Mouse (Mus musculus) midbrain, embryonic 14.5 days (tissue): Measurements from ENCODE around the gene Ctbp2. TPM values are rescaled to one million over a fixed set of nuclear protein-coding genes. Genes with fewer than 3 reads are reported as not detected.

Experiments
- ATAC-seq: fragments of 200-750 bp; cut with Nextera tagmentation; 2 replicates; pipeline ENCODE4 v1.8.0; 2017; ENCODE audit warnings: moderate number of reproducible peaks, moderate library complexity; ENCODE audit not compliant: low FRiP score, low TSS enrichment
- DNase-seq: peaks from one replicate; pipeline ENCODE4 v3.0.0-alpha.2; 2015
- H3K27ac ChIP-seq: fragments of 300-500 bp; sonication (generic); replicated peaks from 2 replicates; pipeline ENCODE4 v1.5.1; 2014; ENCODE audit warnings: mild to moderate bottlenecking, low read depth, low read length, moderate library complexity
- H3K27me3 ChIP-seq: fragments of 300-500 bp; sonication (generic); 2 replicates; pipeline ENCODE4 v1.6.1; 2014; ENCODE audit warnings: low read length, control low read depth, mixed read lengths; ENCODE audit not compliant: control insufficient read depth, insufficient read depth
- H3K36me3 ChIP-seq: fragments of 300-500 bp; sonication (generic); 2 replicates; pipeline ENCODE4 v1.6.1; 2014; ENCODE audit warnings: low read length, control low read depth; ENCODE audit not compliant: control insufficient read depth, insufficient read depth
- H3K4me1 ChIP-seq: fragments of 300-500 bp; sonication (generic); 2 replicates; pipeline ENCODE4 v1.6.1; 2014; ENCODE audit warnings: mild to moderate bottlenecking, antibody characterized with exemption, low read length, control low read depth; ENCODE audit not compliant: control insufficient read depth, insufficient read depth
- H3K4me2 ChIP-seq: fragments of 300-500 bp; sonication (generic); 2 replicates; pipeline ENCODE4 v1.6.1; 2014; ENCODE audit warnings: mild to moderate bottlenecking, low read length, moderate library complexity
- H3K4me3 ChIP-seq: fragments of 300-500 bp; sonication (generic); replicated peaks from 2 replicates; pipeline ENCODE4 v1.5.1; 2014; ENCODE audit warnings: low read depth, low read length
- H3K9ac ChIP-seq: fragments of 300-500 bp; sonication (generic); replicated peaks from 2 replicates; pipeline ENCODE4 v1.6.1; 2014; ENCODE audit warnings: mild to moderate bottlenecking, low read length, moderate library complexity
- H3K9me3 ChIP-seq: fragments of 300-500 bp; sonication (generic); 2 replicates; pipeline ENCODE4 v1.6.1; 2016; ENCODE audit warnings: low read length, control low read depth, mixed read lengths; ENCODE audit not compliant: control insufficient read depth
- WGBS: fragments of 180-500 bp; shearing (Covaris S2); extraction: QIAGEN DNeasy Blood & Tissue Kit; methylation state at CpG from one replicate; pipeline ENCODE4 v1.1.7; 2014; 5-methylcytosine and 5-hydroxymethylcytosine counted together
- polyA plus RNA-seq: library from polyadenylated mRNA; unstranded; fragments of >200 nt; fragmentation: Nextera tagmentation; extraction: Ambion mirVana; gene quantifications from 2 replicates; pipeline ENCODE4 v1.2.1, GENCODE M21; 2014

The Ctbp2 gene
- polyA plus RNA-seq, 1 experiment from 2014 or later = 75.2 TPM

GRCm38 (mm10) chr7:132972079-132972478 is 152.1 kb downstream of the Ctbp2 start:
- no peak for ATAC-seq
- WGBS = 92% methylated on average over 2 of the region's 2 CpGs
- H3K36me3 ChIP-seq = peaks cover 21% of the 10 kb centered on the region
- no peaks in the 10 kb centered on the region for H3K9me3 ChIP-seq
- no peak overlapping the region for H3K4me2 ChIP-seq
- no peak overlapping the region for H3K4me3 ChIP-seq
- H3K4me1 ChIP-seq = no peaks in the 10 kb centered on the region
- no peaks in the 10 kb centered on the region for H3K27me3 ChIP-seq
- no peak overlapping the region for H3K9ac ChIP-seq
- no peak for DNase-seq
- no peak overlapping the region for H3K27ac ChIP-seq

DNA sequence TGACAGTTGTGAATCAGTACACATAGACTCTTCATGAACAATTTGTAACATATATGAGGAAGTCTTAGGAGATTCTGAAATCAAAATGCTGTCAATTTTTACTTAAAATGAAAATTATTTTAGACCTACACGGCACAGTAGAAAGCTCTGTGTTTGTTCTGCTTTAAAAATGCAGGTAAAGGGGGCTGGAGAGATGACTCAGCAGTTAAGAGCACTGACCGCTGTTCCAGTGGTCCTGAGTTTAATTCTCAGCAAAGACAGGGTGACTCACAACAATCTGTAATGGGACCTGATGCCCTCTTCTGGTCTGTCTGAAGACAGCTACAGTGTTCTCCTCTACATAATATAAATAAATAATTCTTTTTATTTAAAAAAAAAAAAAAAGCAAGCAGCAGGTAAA is 158.4 kb downstream of the Ctbp2 start:
- WGBS = 81% methylated on average over 2 of the region's 2 CpGs
- H3K4me2 ChIP-seq = no peak overlapping the region

DNA sequence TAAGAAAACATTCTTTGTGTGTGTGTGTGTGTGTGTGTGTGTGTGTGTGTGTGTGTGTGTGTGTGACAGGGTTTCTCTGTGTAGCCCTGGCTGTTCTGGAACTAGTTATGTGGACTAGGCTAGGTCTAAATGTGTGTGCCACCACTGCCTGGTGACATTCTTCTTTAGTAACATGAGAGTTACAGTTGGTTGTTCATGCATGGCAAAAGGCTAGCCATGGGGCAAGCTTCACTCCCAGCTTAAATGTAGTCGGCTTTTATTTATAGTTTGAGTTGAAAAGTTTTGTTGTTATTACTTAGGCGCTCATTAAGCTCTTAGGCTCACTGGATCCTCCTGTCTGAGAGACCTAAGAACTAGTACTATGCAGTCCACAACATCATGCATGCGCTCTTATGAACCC is 159.8 kb downstream of the Ctbp2 start:
- Histone ChIP-seq H3K9ac (no peak overlapping the region), H3K4me3 (no peak overlapping the region), H3K27me3 (no peaks in the 10 kb centered on the region), H3K4me2 (no peak overlapping the region), H3K4me1 (no peaks in the 10 kb centered on the region), H3K9me3 (no peaks in the 10 kb centered on the region), H3K36me3 (0 out of 2 replicates have a peak, but pooled peaks cover 10% of the 10 kb centered on the region), H3K27ac (no peak overlapping the region)
- WGBS = 86% methylated on average over 3 of the region's 3 CpGs
- no peak for DNase-seq
- ATAC-seq = no peak

More for the DNA sequence above, 158.4 kb downstream of the Ctbp2 start:
- Histone ChIP-seq H3K27ac (no peak overlapping the region), H3K36me3 (0 out of 2 replicates have a peak, but pooled peaks cover 10% of the 10 kb centered on the region), H3K9ac (no peak overlapping the region), H3K4me3 (no peak overlapping the region), H3K27me3 (no peaks in the 10 kb centered on the region), H3K4me1 (no peaks in the 10 kb centered on the region), H3K9me3 (no peaks in the 10 kb centered on the region)
- DNase-seq (no peak), ATAC-seq (no peak)

GRCm38 (mm10) chr7:132950613-132951012 is 173.5 kb downstream of the Ctbp2 start:
- ATAC-seq = no peak
- H3K27me3 ChIP-seq = no peaks in the 10 kb centered on the region
- no peak for DNase-seq
- H3K9me3 ChIP-seq = no peaks in the 10 kb centered on the region
- no peak overlapping the region for H3K27ac ChIP-seq
- H3K4me2 ChIP-seq = no peak overlapping the region
- no peak overlapping the region for H3K4me3 ChIP-seq
- no peaks in the 10 kb centered on the region for H3K36me3 ChIP-seq
- H3K4me1 ChIP-seq = no peaks in the 10 kb centered on the region
- no peak overlapping the region for H3K9ac ChIP-seq
- WGBS = 93% methylated on average over 3 of the region's 3 CpGs

- no peak overlapping the region for H3K4me3 ChIP-seq
- no peak overlapping the region for H3K4me2 ChIP-seq
- no peaks in the 10 kb centered on the region for H3K27me3 ChIP-seq
- no peaks in the 10 kb centered on the region for H3K9me3 ChIP-seq
- ATAC-seq (no peak), DNase-seq (no peak)
- H3K27ac ChIP-seq = no peak overlapping the region
- H3K9ac ChIP-seq = no peak overlapping the region
- WGBS = 90% methylated on average over 4 of the region's 4 CpGs
- H3K36me3 ChIP-seq = no peaks in the 10 kb centered on the region
- H3K4me1 ChIP-seq = no peaks in the 10 kb centered on the region
These were observed 174.2 kb downstream of the Ctbp2 start for GRCm38 (mm10) chr7:132949968-132950367.

DNA sequence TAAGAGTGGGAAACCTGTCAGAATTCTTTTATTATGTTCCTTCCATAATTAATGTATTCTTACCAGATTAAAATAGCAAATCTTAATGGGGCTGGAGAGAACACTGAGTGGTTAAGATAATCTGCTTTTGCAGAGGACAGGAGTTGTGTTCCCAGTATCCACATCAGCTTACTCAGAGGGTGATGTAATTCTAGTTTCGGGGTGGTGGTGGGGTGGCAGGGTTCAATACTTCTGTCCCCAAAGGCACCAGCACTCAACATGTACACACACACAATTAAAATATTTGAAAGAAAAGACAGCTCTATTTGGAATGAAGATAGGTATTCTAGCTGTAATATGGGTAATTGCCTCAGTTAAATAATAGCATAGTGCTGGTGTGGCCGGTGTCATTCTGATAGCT is 183.6 kb downstream of the Ctbp2 start:
- Histone ChIP-seq H3K27me3 (no peaks in the 10 kb centered on the region), H3K27ac (no peak overlapping the region), H3K9me3 (no peaks in the 10 kb centered on the region), H3K4me3 (no peak overlapping the region), H3K9ac (no peak overlapping the region), H3K4me2 (no peak overlapping the region), H3K36me3 (no peaks in the 10 kb centered on the region), H3K4me1 (no peaks in the 10 kb centered on the region)
- no peak for ATAC-seq
- no peak for DNase-seq
- WGBS = 97% methylated on average over 2 of the region's 2 CpGs

DNA sequence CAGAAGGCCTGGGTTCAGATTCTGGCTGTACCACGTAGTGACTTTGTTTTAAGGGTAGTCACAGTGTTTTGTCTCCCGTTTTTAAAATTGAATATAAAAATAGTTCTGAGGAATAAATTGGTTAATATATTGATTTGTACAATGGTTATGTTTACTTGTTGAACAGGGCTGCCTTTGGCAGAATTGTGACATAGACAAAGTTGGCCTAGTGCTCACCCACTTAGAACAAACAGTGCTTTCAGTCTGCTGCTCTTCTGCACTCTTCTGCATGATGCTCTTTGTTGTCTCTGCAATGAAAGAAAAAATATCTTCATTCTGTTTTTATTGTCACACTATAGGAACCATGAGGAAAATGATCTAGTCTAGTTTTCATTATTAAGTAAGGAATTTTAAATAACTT is 185.0 kb downstream of the Ctbp2 start:
- H3K27me3 ChIP-seq = no peaks in the 10 kb centered on the region
- H3K9ac ChIP-seq = no peak overlapping the region
- H3K27ac ChIP-seq = no peak overlapping the region
- no peaks in the 10 kb centered on the region for H3K9me3 ChIP-seq
- no peaks in the 10 kb centered on the region for H3K4me1 ChIP-seq
- no peak overlapping the region for H3K4me3 ChIP-seq
- DNase-seq (no peak), ATAC-seq (no peak)
- no peaks in the 10 kb centered on the region for H3K36me3 ChIP-seq
- H3K4me2 ChIP-seq = no peak overlapping the region
- WGBS = 90% methylated on average over 2 of the region's 2 CpGs

Other genes starting within 250 kb of the Ctbp2 start
- 32.8 and 35.1 TPM in 2 replicates for gene Zranb1, start 193.2 kb downstream of the Ctbp2 start, polyA plus RNA-seq
- gene Fgfr2, start 1.0 kb downstream of the Ctbp2 start, polyA plus RNA-seq = 15.4 and 28.1 TPM in 2 replicates